Mouse (Mus musculus): ENCODE measurements around the gene Ssr2.
"Not testable (repeated sequence)": the region's sequence is repeated elsewhere in the genome, so short reads cannot be mapped to it uniquely, and the experiment has no call there.

The Ssr2 gene

DNA sequence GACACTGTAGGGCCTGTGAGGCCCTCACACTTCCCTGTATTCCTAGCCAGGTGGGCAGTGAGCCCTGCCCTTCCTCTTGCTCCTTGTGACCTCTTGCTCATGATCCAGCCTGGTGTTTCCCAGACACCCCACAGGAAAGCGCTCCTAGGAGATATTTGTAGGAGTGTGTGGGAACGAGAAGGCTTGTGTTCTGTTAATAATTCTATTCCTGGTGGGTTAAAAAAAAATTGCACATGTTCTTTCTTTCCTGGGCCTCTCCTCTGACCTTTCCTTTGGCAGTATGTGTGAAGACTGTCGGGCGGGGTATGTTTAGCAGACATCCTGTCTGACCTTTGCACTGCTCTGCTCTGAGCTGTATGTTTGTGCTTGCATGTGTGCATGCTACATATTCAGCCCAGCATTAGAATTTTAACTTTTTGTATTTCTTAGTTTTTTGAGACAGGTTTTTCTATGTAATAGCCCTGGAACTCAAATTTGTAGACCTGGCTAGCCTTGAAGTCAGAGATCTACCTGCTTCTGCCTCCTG is 9.1 kb upstream of the Ssr2 start:
- DNase-seq: no peak

DNA sequence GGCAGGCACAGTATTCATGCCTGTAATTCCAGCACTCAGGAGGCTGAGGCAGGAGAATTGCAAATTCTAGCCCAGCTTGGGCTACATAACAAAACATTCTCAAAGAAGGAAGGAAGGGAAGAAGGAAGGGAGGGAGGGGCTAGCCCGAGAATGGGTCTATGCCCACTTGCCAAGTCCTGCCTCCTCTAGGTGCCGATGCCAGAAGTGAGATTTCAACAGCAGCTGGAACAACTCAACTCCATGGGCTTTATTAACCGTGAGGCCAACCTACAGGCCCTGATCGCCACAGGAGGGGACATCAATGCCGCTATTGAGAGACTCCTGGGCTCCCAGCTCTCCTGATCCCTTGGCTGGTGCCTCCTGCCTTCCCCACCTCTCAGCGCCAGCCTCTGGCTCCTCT is 7.8 kb upstream of the Ssr2 start:
- no peak for DNase-seq

DNA sequence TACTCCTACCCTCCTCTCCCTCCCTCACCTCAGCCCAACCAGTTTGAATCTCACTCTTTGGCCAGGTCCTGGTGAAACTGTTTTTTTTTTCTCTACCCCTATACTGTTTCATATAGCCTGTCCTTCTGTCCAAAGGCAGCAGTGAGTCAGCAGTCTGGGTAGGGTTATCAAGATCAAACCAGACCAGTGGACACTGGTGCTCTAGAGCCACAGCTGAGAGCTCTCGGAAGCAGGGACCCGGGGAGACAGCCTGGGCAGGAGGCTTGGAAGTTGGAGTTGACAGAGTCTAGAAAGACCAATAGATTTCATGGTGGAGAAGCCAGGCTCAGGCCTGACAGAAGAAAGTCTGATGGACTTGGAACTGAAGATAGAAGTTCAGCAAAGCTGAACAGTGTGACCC is 7.1 kb upstream of the Ssr2 start:
- no peak for DNase-seq

GRCm38 (mm10) chr3:88569093-88569492 is 6.6 kb upstream of the Ssr2 start:
- no peak for DNase-seq

DNA sequence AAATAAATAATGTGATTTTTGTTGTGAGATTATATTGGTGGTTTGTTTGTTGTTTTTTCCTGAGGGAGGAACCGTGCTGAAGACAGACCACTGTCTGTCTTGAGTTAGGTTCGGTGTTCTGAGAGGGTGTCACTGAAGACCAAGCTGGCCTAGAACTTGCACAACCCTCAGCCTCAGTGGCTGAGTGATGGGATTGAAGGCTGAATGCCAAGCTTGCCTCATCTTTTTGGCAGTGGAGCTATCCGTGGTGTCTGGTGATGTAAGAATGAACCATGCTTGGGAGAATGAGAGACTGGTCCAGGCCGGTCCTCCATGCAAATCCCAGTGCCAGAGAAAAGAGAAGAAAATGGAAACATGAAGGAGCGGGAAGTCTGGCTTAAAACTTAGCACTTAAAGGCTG is 6.0 kb upstream of the Ssr2 start:
- no peak for DNase-seq

- no peak for DNase-seq
Observed at GRCm38 (mm10) chr3:88570341-88570740, 5.3 kb upstream of the Ssr2 start.

DNA sequence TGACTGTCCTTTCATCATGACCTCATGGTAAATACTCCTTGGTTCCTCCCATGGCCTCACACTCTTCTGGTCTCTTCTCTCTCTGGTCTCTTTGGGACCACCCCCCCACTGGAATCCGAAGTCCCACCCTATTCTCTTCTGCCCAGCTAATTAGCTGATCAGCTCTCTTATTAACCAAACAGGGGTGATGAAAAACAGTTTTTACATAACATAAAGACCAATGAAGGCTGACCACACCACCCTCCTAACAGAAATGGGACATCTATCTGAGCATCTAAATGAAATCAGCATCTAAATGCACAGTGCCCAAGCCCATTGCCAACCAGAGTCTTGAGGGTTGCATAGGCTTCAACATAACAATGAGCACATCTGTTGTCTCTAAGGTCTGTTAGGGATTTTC is 3.8 kb upstream of the Ssr2 start:
- no peak for DNase-seq

GRCm38 (mm10) chr3:88572835-88573234 is 2.8 kb upstream of the Ssr2 start:
- no peak for DNase-seq

DNA sequence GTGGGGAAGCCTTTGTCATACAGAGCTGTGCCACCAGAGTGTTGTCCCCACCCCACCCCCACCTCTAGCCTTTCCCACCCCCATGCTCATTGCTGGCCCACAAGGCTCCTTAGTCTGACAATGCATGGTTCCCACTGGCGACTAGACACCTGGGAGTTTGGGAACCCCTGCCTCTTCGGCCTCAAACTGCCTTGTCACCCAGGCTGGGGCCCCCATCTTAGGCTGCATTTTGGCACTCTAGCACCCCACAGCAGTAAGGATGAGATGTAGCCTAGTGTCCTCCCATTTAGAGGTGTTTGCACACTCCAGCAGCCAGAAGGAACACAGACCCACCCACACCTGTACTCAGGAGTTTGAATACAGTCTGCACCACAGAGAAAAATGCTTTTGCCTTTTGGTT is 1.9 kb upstream of the Ssr2 start:
- DNase-seq: no peak

- DNase-seq: not testable (repeated sequence)
Observed at GRCm38 (mm10) chr3:88577846-88578245, 2.2 kb downstream of the Ssr2 start.

- DNase-seq: no peak
Observed at GRCm38 (mm10) chr3:88578498-88579424, 3.1 kb downstream of the Ssr2 start.

- DNase-seq: peak; percentile 82 to 86
Observed at GRCm38 (mm10) chr3:88579454-88580117, 3.9 kb downstream of the Ssr2 start.

DNA sequence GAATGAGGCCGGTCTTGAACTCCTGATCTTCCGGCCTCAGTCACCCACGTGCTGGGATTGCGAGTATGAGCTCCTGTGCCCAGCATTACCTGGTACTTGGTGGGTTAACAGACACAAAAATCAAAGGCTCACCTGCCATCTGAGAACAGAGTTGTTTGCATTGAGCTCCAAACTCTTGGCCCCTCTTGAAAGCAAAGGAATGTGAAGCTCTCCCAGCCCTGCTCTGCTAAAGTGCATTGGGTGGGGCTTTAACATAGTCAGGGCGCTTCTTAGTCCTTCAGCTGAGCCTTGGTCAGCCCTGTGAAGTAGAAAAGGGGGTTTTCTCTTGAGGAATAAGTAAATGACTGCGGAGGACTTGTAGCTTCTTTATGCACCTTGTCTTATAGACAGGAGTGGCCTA is 10.1 kb downstream of the Ssr2 start:
- DNase-seq: no peak

DNA sequence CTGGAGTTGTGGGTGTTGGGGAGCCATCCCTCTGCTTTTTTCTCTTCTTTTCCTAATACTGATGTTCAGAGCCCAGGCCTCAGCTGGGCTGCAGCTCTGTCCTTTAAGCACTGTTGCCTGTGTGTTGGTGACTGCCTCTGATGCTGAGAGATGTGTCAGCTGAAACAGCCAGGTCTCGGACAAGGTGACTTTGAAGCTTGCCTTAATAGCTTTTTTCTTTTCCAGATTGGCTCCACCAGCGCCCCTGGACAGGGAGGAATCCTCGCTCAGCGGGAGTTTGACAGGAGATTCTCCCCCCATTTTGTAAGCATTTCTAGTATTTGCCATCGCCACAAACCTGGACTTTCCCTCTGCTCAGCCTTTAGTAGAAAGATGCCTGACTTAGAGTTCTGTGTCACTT is 11.0 kb downstream of the Ssr2 start:
- DNase-seq: no peak

DNA sequence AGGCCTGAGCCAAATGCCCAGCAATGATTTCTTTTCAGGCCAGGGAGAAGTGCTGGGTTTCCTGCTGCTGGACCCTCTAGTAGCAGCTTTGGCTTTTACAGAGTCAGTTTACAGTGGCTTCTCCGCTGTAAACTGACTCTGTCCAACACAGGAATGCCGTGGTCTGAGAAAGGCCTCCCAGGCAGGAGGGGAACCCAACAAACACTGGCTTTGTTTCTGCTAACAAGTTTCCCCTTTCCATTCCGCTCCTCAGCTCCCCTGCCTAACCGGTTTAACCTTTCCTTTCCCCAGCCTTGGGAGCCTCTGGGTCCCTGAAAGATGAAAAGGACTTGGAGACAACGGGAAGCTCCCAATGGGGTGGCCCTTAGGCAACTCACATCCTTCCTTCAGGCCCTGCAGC is 14.6 kb downstream of the Ssr2 start:
- DNase-seq: no peak

DNA sequence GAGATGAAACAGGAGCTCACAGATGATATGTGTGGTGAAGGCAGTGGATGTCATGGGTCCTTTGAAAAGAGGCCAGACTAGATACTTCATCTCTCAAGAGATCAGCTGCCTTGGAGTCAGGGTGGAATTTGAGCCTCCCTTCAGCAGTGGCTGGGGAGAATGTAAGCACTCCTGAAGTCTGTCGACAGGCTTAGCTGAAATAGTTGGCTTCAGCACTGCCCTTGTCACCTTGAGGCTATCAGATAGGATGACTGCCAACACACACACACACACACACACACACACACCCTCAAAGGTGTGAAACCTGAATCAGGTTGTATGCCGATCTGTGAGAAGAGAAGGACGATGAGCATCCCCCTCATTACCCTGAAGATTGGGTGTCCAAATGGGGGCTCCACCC is 15.4 kb downstream of the Ssr2 start:
- no peak for DNase-seq

DNA sequence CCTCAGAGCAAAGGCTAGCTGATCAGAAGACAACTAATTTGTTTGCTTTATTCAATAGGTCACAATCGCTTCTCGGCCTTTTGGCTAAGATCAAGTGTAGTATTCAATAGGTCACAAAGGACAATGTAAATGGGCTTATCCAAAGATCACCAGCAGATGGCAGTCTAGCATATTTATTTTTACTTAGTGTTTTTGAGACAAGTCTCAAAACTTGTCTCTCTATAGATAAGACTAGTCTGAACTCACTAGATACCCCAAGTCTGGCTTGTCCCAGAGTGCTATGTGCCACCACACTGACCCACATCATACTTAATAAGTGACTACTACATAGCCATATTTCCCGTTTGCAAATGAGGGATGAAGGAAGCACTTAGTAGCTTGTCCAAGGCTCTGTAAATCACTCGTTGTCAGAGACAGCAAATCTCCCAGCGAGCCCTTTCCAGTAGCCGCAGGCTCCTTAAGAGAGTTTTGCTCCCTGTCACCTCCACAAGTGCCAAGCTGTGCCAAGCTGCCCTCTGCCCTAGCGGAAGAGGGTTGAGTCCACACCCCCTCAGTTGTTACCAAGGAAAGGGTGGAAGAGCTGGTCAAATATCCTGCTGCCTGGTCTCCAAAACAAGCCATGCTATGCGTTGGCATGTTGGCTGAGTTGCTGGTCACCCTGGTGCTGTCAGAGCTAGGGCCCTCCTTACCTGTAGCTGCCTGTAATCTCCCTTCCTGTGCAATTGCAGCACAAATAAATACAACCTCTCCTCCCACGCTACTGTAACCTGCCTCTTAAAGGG is 16.5 kb downstream of the Ssr2 start:
- DNase-seq: peak; percentile 20 to 57

GRCm38 (mm10) chr3:88592942-88593576 is 17.4 kb downstream of the Ssr2 start:
- DNase-seq: no peak

DNA sequence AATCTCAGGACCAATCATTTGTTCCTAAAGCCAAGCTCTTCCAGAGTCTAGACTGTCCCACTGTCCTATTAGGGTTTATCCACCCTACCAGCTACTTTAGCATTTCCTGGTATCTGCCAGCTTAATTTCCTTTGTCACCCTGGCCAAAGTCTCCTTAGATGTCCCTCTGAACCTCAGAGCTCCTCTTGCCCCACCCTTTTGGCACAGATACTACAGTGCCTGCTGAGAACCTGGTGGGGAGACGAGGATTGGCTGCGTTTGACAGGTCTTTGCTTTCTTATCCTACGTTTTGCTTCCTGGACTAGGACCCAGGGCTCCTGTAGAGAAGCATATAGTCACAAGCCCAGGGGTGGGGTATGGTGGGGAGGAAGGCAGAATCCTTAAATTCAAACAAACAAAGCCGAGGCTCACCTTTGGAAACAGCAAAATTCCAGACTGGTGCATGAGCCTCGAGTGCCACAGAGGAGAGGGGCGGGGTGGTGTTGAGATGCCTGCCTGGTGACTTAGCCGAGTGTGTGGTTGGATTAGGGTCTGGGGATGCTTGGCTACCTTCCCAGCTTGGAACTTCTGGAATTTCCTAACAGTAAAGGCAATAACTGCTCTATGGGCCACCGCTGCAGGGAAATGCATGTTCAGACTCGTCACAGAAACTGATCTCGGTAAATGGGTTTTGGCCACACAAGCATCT is 18.4 kb downstream of the Ssr2 start:
- no peak for DNase-seq

GRCm38 (mm10) chr3:88596547-88596946 is 20.9 kb downstream of the Ssr2 start:
- not testable (repeated sequence) for DNase-seq

GRCm38 (mm10) chr3:88602466-88602865 is 26.8 kb downstream of the Ssr2 start:
- no peak for DNase-seq

GRCm38 (mm10) chr3:88603714-88604161 is 28.1 kb downstream of the Ssr2 start:
- peak; percentile 70 to 79 for DNase-seq

Measured in cerebellum, postnatal 25 days (tissue).